Mouse (Mus musculus) regulatory T cell (primary cell): ENCODE measurements at regions not wholly inside any gene's neighbourhood (a gene's known extent, or its start where the extent isn't known, plus 50 kb on each side); places are given as distances from the start of the nearest gene placed in this dataset.
"Not testable (repeated sequence)": the region's sequence is repeated elsewhere in the genome, so short reads cannot be mapped to it uniquely, and the experiment has no call there.

ENCODE experiments used
- in situ Hi-C: fragments of 300-600 bp; cut with MboI, MseI; formaldehyde crosslinking; loops from one replicate; pipeline ENCODE4 v1.15.1; 2025; ENCODE audit warnings: high pct_unique_total_duplicates

DNA sequence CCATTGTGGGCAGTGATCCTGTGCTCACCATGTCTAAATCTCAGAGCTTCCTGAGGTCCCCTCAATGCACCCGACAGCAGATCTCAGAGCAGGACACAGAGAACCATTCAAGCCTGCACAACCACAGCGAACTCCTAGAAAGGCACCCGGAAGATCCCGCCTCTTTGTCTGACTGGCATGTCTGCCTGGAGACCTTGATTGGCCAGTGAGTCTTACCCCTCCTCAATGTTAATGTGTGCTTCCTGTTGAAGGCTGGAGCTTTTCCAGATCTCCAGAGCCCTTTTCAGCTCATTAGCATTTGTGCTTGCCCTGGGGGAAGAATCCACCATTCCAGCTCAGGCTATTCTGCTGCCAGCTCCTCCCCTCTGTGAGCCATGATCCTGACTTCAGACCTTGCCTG lies 91.8 kb downstream of the 2410141K09Rik start:
- in situ Hi-C loops = loop anchor here (5.0 to 10.0 kb wide), 2 partner anchors 173 to 394 kb away; no protein-coding TSS in a partner anchor

GRCm38 (mm10) chr13:66320280-66320679 lies 92.9 kb upstream of the Gm10772 start:
- in situ Hi-C loops = loop anchor here (5.0 to 10.0 kb wide), 2 partner anchors 227 to 325 kb away; no protein-coding TSS in a partner anchor

DNA sequence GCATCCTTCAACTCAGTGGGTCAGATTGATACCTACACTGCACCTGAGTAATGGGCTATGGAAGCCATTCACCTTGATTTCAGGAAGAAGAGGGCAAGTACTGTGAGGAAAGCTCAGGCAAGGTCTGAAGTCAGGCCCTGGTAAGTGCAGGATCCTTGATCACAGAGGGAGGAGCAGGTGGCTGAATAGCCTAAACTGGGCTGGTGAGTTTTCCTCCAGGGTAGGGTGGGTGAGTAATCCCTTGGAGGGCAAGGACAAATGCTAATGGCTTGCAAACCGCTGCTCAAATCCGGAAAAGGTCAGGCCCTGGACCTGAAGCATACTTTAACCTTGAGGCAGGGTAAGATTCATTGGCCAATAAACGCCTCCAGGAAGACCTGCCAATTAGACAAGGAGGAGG lies 84.4 kb upstream of the Gm10772 start:
- in situ Hi-C loops = not testable (repeated sequence)

- in situ Hi-C loops = loop anchor here (10.0 kb wide), 2 partner anchors 145 to 675 kb away; partner anchors contain the start of gene 2410141K09Rik
Observed at GRCm38 (mm10) chr13:66299901-66300300, 72.5 kb upstream of the Gm10772 start.

GRCm38 (mm10) chr13:66291385-66291784 lies 64.0 kb upstream of the Gm10772 start:
- in situ Hi-C loops = loop anchor here (10.0 kb wide), 1 partner anchor 153 kb away; the partner anchor contains the start of gene 2410141K09Rik
